Mouse (Mus musculus) stomach, postnatal 0 days (tissue): Measurements from ENCODE around the gene Crybb3. TPM values are rescaled to one million over a fixed set of nuclear protein-coding genes. Genes with fewer than 3 reads are reported as not detected.

Experiments used
- ATAC-seq: fragments of 200-750 bp; cut with Nextera tagmentation; 2 replicates; pipeline ENCODE4 v1.8.0; 2017; ENCODE audit not compliant: low FRiP score, low TSS enrichment
- DNase-seq: peaks from one replicate; pipeline ENCODE4 v3.0.0-alpha.2; 2016; ENCODE audit warnings: low spot score
- H3K27ac ChIP-seq: fragments of 300-500 bp; sonication (generic); replicated peaks from 2 replicates; pipeline ENCODE4 v1.5.1; 2014; ENCODE audit warnings: mild to moderate bottlenecking, control low read depth
- H3K27me3 ChIP-seq: fragments of 300-500 bp; sonication (generic); 2 replicates; pipeline ENCODE4 v1.6.1; 2014; ENCODE audit warnings: low read length; ENCODE audit not compliant: control insufficient read depth, insufficient read depth
- H3K36me3 ChIP-seq: fragments of 300-500 bp; sonication (generic); 2 replicates; pipeline ENCODE4 v1.6.1; 2014; ENCODE audit warnings: low read length, mixed read lengths; ENCODE audit not compliant: control insufficient read depth, insufficient read depth
- H3K4me1 ChIP-seq: fragments of 300-500 bp; sonication (generic); replicated peaks from 2 replicates; pipeline ENCODE4 v1.6.1; 2014; ENCODE audit warnings: antibody characterized with exemption; ENCODE audit not compliant: control insufficient read depth, insufficient read depth
- H3K4me2 ChIP-seq: fragments of 300-500 bp; sonication (generic); replicated peaks from 2 replicates; pipeline ENCODE4 v1.6.1; 2014; ENCODE audit warnings: low read depth, mild to moderate bottlenecking, control low read depth, moderate library complexity
- H3K4me3 ChIP-seq: fragments of 300-500 bp; sonication (generic); 2 replicates; pipeline ENCODE4 v1.5.1; 2014; ENCODE audit warnings: low read depth, low read length, control low read depth
- H3K9ac ChIP-seq: fragments of 300-500 bp; sonication (generic); 2 replicates; pipeline ENCODE4 v1.6.1; 2014; ENCODE audit warnings: mild to moderate bottlenecking, low read length, control low read depth, mixed read lengths
- H3K9me3 ChIP-seq: fragments of 300-500 bp; sonication (generic); 2 replicates; pipeline ENCODE4 v1.6.1; 2016; ENCODE audit warnings: low read length; ENCODE audit not compliant: control insufficient read depth
- CTCF ChIP-seq: IDR thresholded peaks from 2 replicates; pipeline ENCODE4 v1.5.1; 2016; ENCODE audit warnings: antibody characterized with exemption, low read depth, mild to moderate bottlenecking, moderate library complexity
- EP300 ChIP-seq: optimal IDR thresholded peaks from 2 replicates; pipeline ENCODE3; 2016; ENCODE audit warnings: antibody characterized with exemption
- WGBS: fragments of 180-500 bp; shearing (Covaris S2); extraction: QIAGEN DNeasy Blood & Tissue Kit; methylation state at CpG from one replicate; pipeline ENCODE4 v1.1.7; 2014; 5-methylcytosine and 5-hydroxymethylcytosine counted together
- polyA plus RNA-seq: library from polyadenylated mRNA; unstranded; fragments of >200 nt; fragmentation: Nextera tagmentation; extraction: Ambion mirVana; gene quantifications from 2 replicates; pipeline ENCODE4 v1.2.1, GENCODE M21; 2015

Crybb3 gene
- polyA plus RNA-seq, 1 experiment from 2014 or later: 0.52 TPM

DNA sequence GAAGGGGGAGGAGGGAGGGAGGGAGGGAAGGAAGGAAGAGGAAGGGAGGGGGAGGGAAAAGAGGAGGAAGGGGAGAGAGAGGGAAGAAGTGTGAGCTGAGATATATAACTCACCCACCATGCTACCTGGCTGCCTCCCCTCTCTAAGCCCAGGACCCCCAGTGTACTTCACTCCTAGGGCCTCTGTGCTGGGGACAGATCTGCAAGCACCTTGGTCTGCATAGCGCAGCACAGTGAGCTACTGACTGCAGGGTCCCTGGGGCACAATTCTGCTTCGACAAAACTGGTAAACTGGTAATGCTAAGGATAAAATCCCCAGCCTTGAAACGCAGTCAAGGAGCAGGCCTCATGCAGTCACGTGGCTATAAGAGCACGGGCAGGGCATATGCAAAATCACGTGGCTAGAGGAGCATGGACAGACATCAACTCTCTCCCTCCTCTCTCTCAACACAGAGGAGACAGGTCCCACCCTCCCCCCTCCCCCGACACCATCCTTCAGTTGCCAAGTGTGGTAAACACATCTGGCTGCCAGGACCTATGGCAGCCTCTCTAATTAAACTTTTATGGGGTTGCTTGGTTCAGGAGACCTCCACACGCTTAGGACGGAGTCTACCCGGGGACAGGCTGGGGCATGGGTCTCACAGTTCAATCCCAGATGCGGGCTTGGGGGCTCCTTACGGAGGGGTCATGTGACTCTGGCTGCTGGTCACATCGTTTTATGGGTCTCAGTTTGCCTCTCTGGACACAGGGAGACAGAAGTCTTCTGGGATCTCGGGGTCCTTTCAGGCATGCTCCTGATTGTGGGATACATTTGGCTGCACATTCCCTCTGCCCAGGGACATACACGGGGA is 39.6 kb upstream of the Crybb3 start:
- TF ChIP-seq EP300 (no peak), CTCF (no peak)
- Histone ChIP-seq H3K9ac (peak overlapping the region; percentile 13; the same call in 1 of the 2 replicates), H3K27ac (peak overlapping the region; percentile 84), H3K9me3 (no peaks in the 10 kb centered on the region), H3K27me3 (no peaks in the 10 kb centered on the region), H3K4me1 (peaks cover 13% of the 10 kb centered on the region), H3K36me3 (no peaks in the 10 kb centered on the region), H3K4me2 (no peak overlapping the region), H3K4me3 (no peak overlapping the region)
- WGBS: 25% methylated on average over 15 of the region's 15 CpGs
- ATAC-seq (no peak), DNase-seq (peak; percentile 25)

DNA sequence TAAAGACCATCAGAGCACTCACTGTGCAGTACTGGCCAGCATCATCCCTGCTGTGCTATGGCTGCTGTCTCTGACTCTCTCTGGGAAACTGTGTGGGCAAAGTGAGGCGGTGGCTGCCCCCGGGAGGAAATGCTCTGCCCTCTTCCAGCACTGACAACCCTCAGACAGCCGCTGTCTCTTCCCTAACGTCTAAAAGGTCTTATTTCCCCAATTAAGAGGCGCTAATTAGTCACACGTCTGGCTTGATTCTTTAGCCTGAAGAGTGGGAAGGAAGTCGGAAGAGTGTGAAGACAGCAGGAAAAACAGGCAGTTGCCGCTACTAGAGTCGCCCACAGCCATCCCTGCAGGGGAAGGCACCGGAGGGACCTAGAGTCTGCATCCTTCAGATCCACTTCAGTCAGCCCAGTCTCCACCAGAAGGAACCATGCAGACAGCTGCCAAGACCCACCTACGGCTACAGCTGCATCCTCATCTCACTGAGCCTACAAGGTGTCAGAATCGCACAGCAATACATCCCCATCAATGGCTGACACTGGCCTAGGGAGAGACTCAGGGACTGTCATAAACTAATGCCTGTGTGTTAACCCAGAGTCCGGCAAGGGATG is 38.6 kb upstream of the Crybb3 start:
- no peak overlapping the region for H3K27ac ChIP-seq
- no peak overlapping the region for H3K4me2 ChIP-seq
- TF ChIP-seq EP300 (no peak), CTCF (no peak)

DNA sequence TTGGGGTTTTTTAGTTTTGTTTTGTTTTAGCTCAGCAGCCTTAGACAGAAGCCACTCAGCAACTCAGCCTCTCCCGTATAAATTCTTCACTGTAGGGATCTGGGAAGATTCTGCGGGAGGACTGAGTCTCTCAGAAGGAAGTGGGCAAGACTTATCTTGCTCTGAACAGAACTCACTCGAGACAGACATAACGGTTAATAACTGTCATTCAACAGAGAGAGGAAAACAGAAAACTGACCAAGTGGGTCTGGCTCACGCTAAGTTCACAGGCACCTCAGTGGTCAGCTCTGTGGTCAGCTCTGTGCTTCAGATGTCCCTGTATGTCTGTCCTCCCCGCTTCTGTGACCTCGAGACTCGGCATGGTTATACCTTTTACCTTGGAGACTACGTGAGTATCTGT is 37.9 kb upstream of the Crybb3 start:
- 66% methylated on average over 9 of the region's 9 CpGs for WGBS
- no peak for DNase-seq

More for the DNA sequence above, 38.6 kb upstream of the Crybb3 start:
- Histone ChIP-seq H3K4me1 (peaks cover 13% of the 10 kb centered on the region), H3K27me3 (no peaks in the 10 kb centered on the region), H3K4me3 (no peak overlapping the region), H3K36me3 (no peaks in the 10 kb centered on the region), H3K9me3 (no peaks in the 10 kb centered on the region), H3K9ac (no peak overlapping the region)
- no peak for DNase-seq
- 54% methylated on average over 13 of the region's 13 CpGs for WGBS
- ATAC-seq: no peak

DNA sequence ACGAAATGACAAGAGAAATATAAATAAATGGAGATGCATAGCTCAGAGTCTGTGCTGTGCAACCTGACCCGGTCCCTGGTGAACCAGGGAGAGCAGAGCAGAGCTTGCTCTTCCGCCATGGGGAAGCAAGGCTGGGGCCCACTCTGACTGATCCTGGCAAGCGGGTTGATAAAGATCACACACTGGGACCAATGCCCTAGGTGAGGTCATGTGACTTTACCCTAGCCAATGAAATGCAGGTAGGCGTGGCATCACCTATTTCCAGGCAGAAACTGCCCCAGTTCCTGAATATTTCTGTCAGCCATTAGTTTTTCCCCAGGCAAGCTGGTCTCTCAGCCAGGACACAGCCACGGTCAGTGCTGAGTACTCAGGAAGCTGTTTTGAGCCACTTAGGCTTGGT is 37.3 kb upstream of the Crybb3 start:
- Histone ChIP-seq H3K27ac (0 out of 2 replicates have a peak overlapping the region, but pooled peaks have one; percentile 45), H3K4me1 (peaks cover 18% of the 10 kb centered on the region), H3K9ac (no peak overlapping the region), H3K27me3 (no peaks in the 10 kb centered on the region), H3K9me3 (no peaks in the 10 kb centered on the region), H3K4me3 (no peak overlapping the region), H3K36me3 (no peaks in the 10 kb centered on the region), H3K4me2 (no peak overlapping the region)
- TF ChIP-seq EP300 (no peak), CTCF (no peak)
- ATAC-seq (peak; percentile 58), DNase-seq (peak; percentile 84)
- 23% methylated on average over 6 of the region's 6 CpGs for WGBS

More for the DNA sequence above, 37.9 kb upstream of the Crybb3 start:
- Histone ChIP-seq H3K27me3 (no peaks in the 10 kb centered on the region), H3K36me3 (no peaks in the 10 kb centered on the region), H3K4me2 (no peak overlapping the region), H3K4me1 (peaks cover 15% of the 10 kb centered on the region), H3K9me3 (no peaks in the 10 kb centered on the region), H3K27ac (no peak overlapping the region), H3K9ac (no peak overlapping the region), H3K4me3 (no peak overlapping the region)
- ATAC-seq: no peak
- TF ChIP-seq CTCF (no peak), EP300 (no peak)

DNA sequence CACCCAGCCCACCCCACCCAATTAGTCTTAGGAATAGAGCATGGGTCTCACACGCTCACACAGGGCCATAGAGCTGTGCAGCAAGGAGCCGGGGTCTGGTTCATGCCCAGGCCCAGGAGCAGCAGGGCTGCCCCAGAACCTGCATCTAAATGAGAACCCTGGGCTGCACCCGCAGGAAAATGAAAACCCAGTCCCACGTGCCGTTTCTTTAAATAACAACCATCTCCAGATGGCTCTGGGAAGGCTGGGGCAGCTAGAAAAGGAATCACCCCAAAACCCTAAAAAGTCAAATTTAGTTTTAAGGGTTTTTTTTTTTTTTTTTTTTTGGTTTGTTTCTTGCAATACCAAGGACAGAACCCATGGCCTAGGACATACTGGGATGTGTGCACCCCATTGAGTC is 36.0 kb upstream of the Crybb3 start:
- ATAC-seq: no peak
- H3K36me3 ChIP-seq: no peaks in the 10 kb centered on the region
- peaks cover 18% of the 10 kb centered on the region for H3K4me1 ChIP-seq
- WGBS: 82% methylated on average over 5 of the region's 5 CpGs
- no peaks in the 10 kb centered on the region for H3K27me3 ChIP-seq
- no peak for DNase-seq
- H3K4me3 ChIP-seq: no peak overlapping the region
- TF ChIP-seq EP300: no peak
- TF ChIP-seq CTCF: no peak
- H3K4me2 ChIP-seq: no peak overlapping the region
- H3K9ac ChIP-seq: no peak overlapping the region
- H3K9me3 ChIP-seq: no peaks in the 10 kb centered on the region
- no peak overlapping the region for H3K27ac ChIP-seq

DNA sequence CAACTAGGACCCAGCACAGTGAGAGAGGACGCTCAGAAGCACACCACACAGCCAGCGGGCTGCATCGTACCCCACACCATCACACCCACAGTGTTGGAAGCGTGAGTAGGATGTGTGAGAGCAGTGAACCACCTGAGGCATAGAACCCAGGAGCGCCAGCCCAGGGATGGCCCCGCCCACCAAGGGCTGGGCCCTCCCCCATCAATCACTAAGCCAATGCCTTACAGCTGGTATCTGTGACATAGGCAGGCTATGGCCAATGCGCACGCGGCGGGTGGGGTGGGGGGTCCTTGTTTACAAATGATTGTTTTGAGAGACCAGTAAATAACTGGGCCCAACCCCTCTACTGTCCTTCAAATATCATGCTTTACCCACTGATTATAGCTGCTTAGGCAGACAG is 34.5 kb upstream of the Crybb3 start:
- Histone ChIP-seq H3K4me3 (no peak overlapping the region), H3K4me1 (0 out of 2 replicates have a peak, but pooled peaks cover 8% of the 10 kb centered on the region), H3K27me3 (no peaks in the 10 kb centered on the region), H3K4me2 (no peak overlapping the region), H3K27ac (no peak overlapping the region), H3K9me3 (no peaks in the 10 kb centered on the region), H3K36me3 (no peaks in the 10 kb centered on the region), H3K9ac (no peak overlapping the region)
- TF ChIP-seq EP300: no peak
- no peak for TF ChIP-seq CTCF
- ATAC-seq: no peak
- no peak for DNase-seq
- 74% methylated on average over 10 of the region's 10 CpGs for WGBS
